Mouse (Mus musculus): ENCODE results near the gene Klrb1f.
"Not testable (repeated sequence)": the region's sequence is repeated elsewhere in the genome, so short reads cannot be mapped to it uniquely, and the experiment has no call there.

The Klrb1f gene

DNA sequence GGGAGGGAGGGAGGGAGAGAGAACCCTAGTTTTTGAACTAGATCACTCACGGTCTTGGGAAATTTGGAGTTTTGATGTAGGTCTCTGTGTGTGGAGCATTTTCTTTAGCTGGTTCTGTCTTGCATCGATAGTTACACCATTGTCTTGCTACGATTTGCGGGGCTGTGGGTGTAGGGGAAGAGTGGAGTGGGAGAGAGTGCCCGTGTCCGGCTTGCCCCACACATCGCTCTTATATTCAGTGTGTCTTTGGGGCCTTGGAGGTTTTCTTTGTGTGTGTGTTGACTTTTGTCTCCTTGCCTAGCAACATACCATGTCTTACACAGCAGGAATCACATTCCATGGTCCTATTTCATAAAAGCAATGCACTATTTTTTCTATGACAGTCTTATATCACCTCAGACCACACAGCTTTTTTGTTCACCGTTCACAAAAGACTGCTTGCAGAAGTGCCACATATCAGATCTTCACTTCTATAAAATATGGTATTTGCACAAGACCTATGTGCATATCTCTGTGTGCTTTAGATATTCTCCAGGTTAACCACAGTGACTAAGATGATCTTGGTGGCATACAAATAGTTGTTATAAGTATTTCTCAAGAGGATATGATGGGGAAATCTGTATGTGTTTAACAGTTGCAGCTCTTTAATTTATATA lies 4.0 kb downstream of the Klrb1f start:
- no peak for DNase-seq

DNA sequence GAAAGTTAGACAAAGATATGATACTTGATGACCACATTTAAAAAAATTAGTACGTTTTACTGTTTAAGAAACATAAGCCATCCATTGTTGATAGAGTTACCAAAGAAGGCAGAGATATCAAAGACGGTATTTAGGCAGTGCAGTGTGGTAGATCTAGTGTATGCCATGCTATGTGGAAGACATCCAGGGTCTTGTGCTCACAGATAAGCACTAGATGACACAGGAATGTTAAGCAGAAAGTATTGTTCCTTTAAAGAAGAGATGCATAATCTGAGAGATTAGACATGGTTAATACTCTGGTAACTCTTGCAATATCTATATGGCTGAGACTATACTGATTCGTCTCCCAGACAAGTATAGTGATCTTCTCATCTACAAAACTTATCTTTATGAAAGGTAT lies 5.4 kb downstream of the Klrb1f start:
- DNase-seq, result no peak

DNA sequence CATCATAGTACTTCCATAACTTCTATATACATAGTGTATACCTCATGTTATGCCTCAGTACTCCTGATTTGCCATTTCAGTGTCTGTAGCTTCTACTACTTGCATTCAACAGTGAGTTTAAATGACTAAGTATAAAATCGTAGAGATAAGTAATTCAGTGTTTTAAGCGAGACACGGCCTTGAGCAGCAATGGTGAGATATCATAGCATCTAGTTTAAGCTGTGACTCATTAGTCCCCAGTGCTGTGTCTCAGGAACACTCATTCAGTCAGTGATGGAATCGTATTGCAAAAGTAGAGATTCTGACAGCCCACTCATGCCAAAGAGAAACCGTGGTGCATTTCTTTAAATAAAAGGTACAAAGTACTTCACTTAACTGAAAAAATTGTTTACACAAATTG lies 6.0 kb downstream of the Klrb1f start:
- DNase-seq, result no peak

- no peak for DNase-seq
Measured at GRCm38 (mm10) chr6:129056237-129056636, 10.5 kb downstream of the Klrb1f start.

- no peak for DNase-seq
Measured at GRCm38 (mm10) chr6:129058013-129058412, 12.3 kb downstream of the Klrb1f start.

GRCm38 (mm10) chr6:129065407-129065806 lies 19.7 kb downstream of the Klrb1f start:
- no peak for DNase-seq

GRCm38 (mm10) chr6:129065857-129066256 lies 20.2 kb downstream of the Klrb1f start:
- no peak for DNase-seq

DNA sequence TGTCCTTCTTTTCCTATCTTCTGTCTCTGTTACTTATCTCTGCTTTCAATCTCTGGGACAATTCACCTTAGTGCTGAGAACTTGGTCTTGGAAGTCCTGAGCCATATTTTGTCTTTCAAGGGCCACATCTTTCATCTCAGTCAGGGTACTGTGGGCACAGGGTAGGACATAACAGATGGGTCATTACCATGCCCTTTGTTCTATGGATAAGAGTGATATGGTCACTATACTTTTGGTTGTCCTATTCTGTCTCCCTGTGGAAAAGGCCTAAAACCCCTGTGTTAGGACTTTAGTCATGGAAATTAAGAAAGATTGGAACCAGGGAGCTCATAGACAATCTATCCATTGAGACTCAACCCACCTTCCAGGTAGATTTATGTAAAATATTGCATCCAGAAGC lies 20.8 kb downstream of the Klrb1f start:
- no peak for DNase-seq

DNA sequence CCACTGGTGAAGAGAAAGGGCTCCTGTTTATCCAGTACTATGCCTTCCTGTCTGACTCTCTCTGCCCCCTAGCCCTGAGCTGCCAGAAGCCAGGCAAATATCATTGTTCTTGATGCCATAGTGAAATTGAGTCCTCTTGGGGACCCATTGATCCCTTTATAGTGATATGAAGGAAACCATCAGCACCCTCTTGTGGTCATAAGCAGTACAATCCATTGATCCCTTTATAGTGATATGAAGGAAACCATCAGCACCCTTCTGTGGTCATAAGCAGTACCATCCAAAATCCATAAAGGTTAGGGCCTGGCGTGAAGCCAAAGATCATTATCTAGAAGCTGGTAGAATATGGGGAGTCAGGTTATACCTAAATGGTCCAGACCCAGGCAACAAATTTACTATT lies 21.3 kb downstream of the Klrb1f start:
- DNase-seq, result no peak

GRCm38 (mm10) chr6:129085098-129085497 lies 39.4 kb downstream of the Klrb1f start:
- no peak for DNase-seq

GRCm38 (mm10) chr6:129086031-129086430 lies 40.3 kb downstream of the Klrb1f start:
- DNase-seq, result not testable (repeated sequence)

- no peak for DNase-seq
Measured at GRCm38 (mm10) chr6:129088161-129088560, 42.5 kb downstream of the Klrb1f start.

GRCm38 (mm10) chr6:129088596-129088995 lies 42.9 kb downstream of the Klrb1f start:
- DNase-seq, result not testable (repeated sequence)

DNA sequence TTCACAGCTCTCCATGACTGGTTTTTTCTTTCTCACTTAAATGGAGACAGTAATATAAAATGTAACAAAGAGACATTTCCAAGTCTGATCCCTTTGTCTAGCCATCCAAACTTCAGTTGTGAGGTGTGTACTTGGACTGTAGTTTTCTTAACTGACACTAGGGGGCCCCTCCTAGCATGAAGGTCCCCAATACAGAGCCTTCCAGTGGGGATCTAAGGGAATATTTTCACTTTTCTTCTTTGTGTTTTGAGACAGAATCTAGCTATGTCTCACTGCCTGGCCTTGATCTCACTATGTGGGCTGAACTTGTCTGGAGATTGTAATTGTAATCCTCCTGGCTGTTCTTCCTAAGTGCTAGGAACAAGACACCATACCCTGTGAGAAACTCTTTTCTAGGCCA lies 49.5 kb downstream of the Klrb1f start:
- DNase-seq, result no peak

DNA sequence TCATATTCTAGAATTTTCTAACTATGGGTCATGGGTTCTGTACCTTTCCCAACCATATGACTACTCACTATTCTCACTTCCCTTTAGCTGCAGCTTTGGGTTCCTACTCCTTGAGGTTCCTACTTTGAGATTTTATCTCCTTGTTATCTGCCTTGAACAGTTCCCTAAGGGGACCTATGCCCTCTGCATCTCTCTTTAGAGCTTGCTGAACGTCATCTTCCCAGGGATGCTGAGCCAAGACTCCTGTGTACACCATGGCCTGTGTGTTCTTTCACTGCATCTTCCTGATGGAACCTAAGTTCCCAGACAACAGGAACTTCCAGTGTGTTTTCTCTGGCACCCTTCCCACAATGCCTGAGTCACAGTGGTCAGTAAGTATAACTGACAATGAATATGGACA lies 52.2 kb downstream of the Klrb1f start:
- DNase-seq, result no peak

GRCm38 (mm10) chr6:129100794-129101193 lies 55.1 kb downstream of the Klrb1f start, which contains the start of gene Clec2e:
Clec2e (minus strand) TSS chr6:129100913.
- DNase-seq, result not testable (repeated sequence)

DNA sequence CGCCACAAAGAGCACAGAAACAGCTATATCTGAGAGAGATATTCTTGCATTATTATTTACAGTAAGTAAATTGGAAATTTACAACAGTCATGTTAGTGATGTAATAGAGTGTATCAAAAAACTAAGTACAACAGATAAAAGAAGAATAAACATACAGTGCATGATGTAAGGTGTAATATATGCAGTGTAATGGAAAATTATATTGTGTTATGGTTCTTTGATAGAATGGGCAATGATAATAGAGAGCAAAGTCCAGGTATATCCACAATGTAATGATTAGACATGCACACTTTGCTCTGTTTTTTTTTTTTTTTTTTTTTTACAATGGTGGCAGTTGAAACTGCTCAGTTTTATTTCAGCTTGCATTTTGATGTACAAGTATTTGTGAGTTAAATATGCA lies 55.9 kb downstream of the Klrb1f start:
- DNase-seq, result no peak

- no peak for DNase-seq
Measured at GRCm38 (mm10) chr6:129102858-129103555, 57.3 kb downstream of the Klrb1f start.

Data from cerebellum, adult 18-20 months (tissue).